Mouse (Mus musculus) hindbrain, embryonic 16.5 days (tissue): ENCODE data around the gene Papola. TPM values are rescaled to one million over a fixed set of nuclear protein-coding genes. Genes with fewer than 3 reads are reported as not detected.

Source experiments
- ATAC-seq: fragments of 200-750 bp; cut with Nextera tagmentation; 2 replicates; pipeline ENCODE4 v1.8.0; 2017; ENCODE audit warnings: moderate TSS enrichment, moderate library complexity
- H3K27ac ChIP-seq: fragments of 300-500 bp; sonication (generic); 2 replicates; pipeline ENCODE4 v1.5.1; 2014; ENCODE audit warnings: low read depth, mild to moderate bottlenecking, control low read depth, low read length, moderate library complexity
- H3K27me3 ChIP-seq: fragments of 300-500 bp; sonication (generic); replicated peaks from 2 replicates; pipeline ENCODE4 v1.6.1; 2014; ENCODE audit warnings: low read length; ENCODE audit not compliant: control insufficient read depth, insufficient read depth
- H3K36me3 ChIP-seq: fragments of 300-500 bp; sonication (generic); 2 replicates; pipeline ENCODE4 v1.6.1; 2014; ENCODE audit warnings: mild to moderate bottlenecking, low read length, moderate library complexity, mixed read lengths; ENCODE audit not compliant: control insufficient read depth, insufficient read depth
- H3K4me1 ChIP-seq: fragments of 300-500 bp; sonication (generic); 2 replicates; pipeline ENCODE4 v1.6.1; 2014; ENCODE audit warnings: low read depth, low read length; ENCODE audit not compliant: control insufficient read depth, insufficient read depth
- H3K4me2 ChIP-seq: fragments of 300-500 bp; sonication (generic); 2 replicates; pipeline ENCODE4 v1.6.1; 2014; ENCODE audit warnings: mild to moderate bottlenecking, low read length, control low read depth, moderate library complexity
- H3K4me3 ChIP-seq: fragments of 300-500 bp; sonication (generic); 2 replicates; pipeline ENCODE4 v1.5.1; 2014; ENCODE audit warnings: mild to moderate bottlenecking, low read length, control low read depth, moderate library complexity
- H3K9ac ChIP-seq: fragments of 300-500 bp; sonication (generic); 2 replicates; pipeline ENCODE4 v1.6.1; 2014; ENCODE audit warnings: low read depth, mild to moderate bottlenecking, control low read depth, low read length, moderate library complexity
- H3K9me3 ChIP-seq: fragments of 300-500 bp; sonication (generic); 2 replicates; pipeline ENCODE4 v1.6.1; 2014; ENCODE audit warnings: mild to moderate bottlenecking, low read length, moderate library complexity; ENCODE audit not compliant: control insufficient read depth
- WGBS: fragments of 180-500 bp; shearing (Covaris S2); extraction: QIAGEN DNeasy Blood & Tissue Kit; methylation state at CpG from one replicate; pipeline ENCODE4 v1.1.7; 2014; 5-methylcytosine and 5-hydroxymethylcytosine counted together
- polyA plus RNA-seq: library from polyadenylated mRNA; unstranded; fragments of >200 nt; fragmentation: Nextera tagmentation; extraction: Ambion mirVana; gene quantifications from 2 replicates; pipeline ENCODE4 v1.2.1, GENCODE M21; 2015

Papola gene
- polyA plus RNA-seq, 1 experiment from 2014 or later, result 127 TPM

GRCm38 (mm10) chr12:105758911-105759310 is 25.6 kb upstream of the Papola start:
- H3K4me1 ChIP-seq, result no peaks in the 10 kb centered on the region
- no peaks in the 10 kb centered on the region for H3K27me3 ChIP-seq
- WGBS, result 80% methylated on average over 2 of the region's 2 CpGs
- H3K9ac ChIP-seq, result no peak overlapping the region
- ATAC-seq, result no peak
- H3K27ac ChIP-seq, result no peak overlapping the region
- H3K4me2 ChIP-seq, result no peak overlapping the region
- H3K4me3 ChIP-seq, result no peak overlapping the region
- H3K9me3 ChIP-seq, result no peaks in the 10 kb centered on the region
- H3K36me3 ChIP-seq, result no peaks in the 10 kb centered on the region

- Histone ChIP-seq H3K9me3 (no peaks in the 10 kb centered on the region), H3K27me3 (no peaks in the 10 kb centered on the region), H3K4me1 (no peaks in the 10 kb centered on the region), H3K4me2 (no peak overlapping the region), H3K27ac (no peak overlapping the region), H3K9ac (no peak overlapping the region), H3K36me3 (no peaks in the 10 kb centered on the region), H3K4me3 (no peak overlapping the region)
- ATAC-seq, result no peak
- WGBS, result 67% methylated on average over 10 of the region's 10 CpGs
Measured at GRCm38 (mm10) chr12:105759849-105760478, 24.5 kb upstream of the Papola start.

- no peak overlapping the region for H3K4me3 ChIP-seq
- H3K36me3 ChIP-seq, result no peaks in the 10 kb centered on the region
- H3K9ac ChIP-seq, result no peak overlapping the region
- H3K4me2 ChIP-seq, result no peak overlapping the region
- H3K27ac ChIP-seq, result no peak overlapping the region
- H3K9me3 ChIP-seq, result no peaks in the 10 kb centered on the region
- H3K27me3 ChIP-seq, result no peaks in the 10 kb centered on the region
- 49% methylated on average over 11 of the region's 11 CpGs for WGBS
- no peaks in the 10 kb centered on the region for H3K4me1 ChIP-seq
- ATAC-seq, result no peak
Measured at GRCm38 (mm10) chr12:105761171-105761570, 23.3 kb upstream of the Papola start.

- WGBS, result 76% methylated on average over 3 of the region's 3 CpGs
- H3K36me3 ChIP-seq, result no peaks in the 10 kb centered on the region
- no peaks in the 10 kb centered on the region for H3K9me3 ChIP-seq
- H3K27ac ChIP-seq, result no peak overlapping the region
- no peaks in the 10 kb centered on the region for H3K4me1 ChIP-seq
- ATAC-seq, result no peak
- no peak overlapping the region for H3K9ac ChIP-seq
- no peak overlapping the region for H3K4me3 ChIP-seq
- H3K27me3 ChIP-seq, result no peaks in the 10 kb centered on the region
- no peak overlapping the region for H3K4me2 ChIP-seq
Measured at GRCm38 (mm10) chr12:105761629-105762028, 22.9 kb upstream of the Papola start.

- H3K9ac ChIP-seq, result no peak overlapping the region
- H3K27ac ChIP-seq, result no peak overlapping the region
- no peaks in the 10 kb centered on the region for H3K9me3 ChIP-seq
- H3K4me1 ChIP-seq, result no peaks in the 10 kb centered on the region
- no peaks in the 10 kb centered on the region for H3K27me3 ChIP-seq
- H3K36me3 ChIP-seq, result no peaks in the 10 kb centered on the region
- H3K4me2 ChIP-seq, result no peak overlapping the region
- no peak overlapping the region for H3K4me3 ChIP-seq
- ATAC-seq, result no peak
- WGBS, result 73% methylated on average over 10 of the region's 10 CpGs
Measured at GRCm38 (mm10) chr12:105769700-105770099, 14.8 kb upstream of the Papola start.

- H3K9me3 ChIP-seq, result no peaks in the 10 kb centered on the region
- no peaks in the 10 kb centered on the region for H3K36me3 ChIP-seq
- no peaks in the 10 kb centered on the region for H3K27me3 ChIP-seq
- H3K9ac ChIP-seq, result no peak overlapping the region
- no peak overlapping the region for H3K4me3 ChIP-seq
- 70% methylated on average over 7 of the region's 7 CpGs for WGBS
- H3K4me2 ChIP-seq, result no peak overlapping the region
- ATAC-seq, result no peak
- H3K27ac ChIP-seq, result no peak overlapping the region
- no peaks in the 10 kb centered on the region for H3K4me1 ChIP-seq
Measured at GRCm38 (mm10) chr12:105774871-105775270, 9.6 kb upstream of the Papola start.

- no peak overlapping the region for H3K4me3 ChIP-seq
- ATAC-seq, result no peak
- WGBS, result 95% methylated on average over 4 of the region's 4 CpGs
Measured at GRCm38 (mm10) chr12:105777651-105778050, 6.8 kb upstream of the Papola start.

GRCm38 (mm10) chr12:105785000-105785774 is 693 bp downstream of the Papola start:
- peaks cover 16% of the 10 kb centered on the region for H3K4me1 ChIP-seq
- ATAC-seq, result peak; percentile 65
- peak overlapping the region; percentile 97 for H3K27ac ChIP-seq
- H3K4me2 ChIP-seq, result peak overlapping the region; percentile 86
- WGBS, result under 1% methylated on average over 35 of the region's 53 CpGs
- peak overlapping the region; percentile 93 for H3K9ac ChIP-seq
- H3K36me3 ChIP-seq, result no peaks in the 10 kb centered on the region
- H3K4me3 ChIP-seq, result peak overlapping the region; percentile 86
- no peaks in the 10 kb centered on the region for H3K27me3 ChIP-seq
- H3K9me3 ChIP-seq, result no peaks in the 10 kb centered on the region

More at GRCm38 (mm10) chr12:105777651-105778050, 6.8 kb upstream of the Papola start:
- Histone ChIP-seq H3K9ac (no peak overlapping the region), H3K4me2 (no peak overlapping the region), H3K27me3 (no peaks in the 10 kb centered on the region), H3K4me1 (no peaks in the 10 kb centered on the region), H3K36me3 (no peaks in the 10 kb centered on the region), H3K27ac (no peak overlapping the region), H3K9me3 (no peaks in the 10 kb centered on the region)

- Histone ChIP-seq H3K9me3 (no peaks in the 10 kb centered on the region), H3K9ac (no peak overlapping the region), H3K27ac (no peak overlapping the region), H3K4me2 (peak overlapping the region; percentile 86), H3K4me3 (peak overlapping the region; percentile 86), H3K27me3 (no peaks in the 10 kb centered on the region), H3K4me1 (peaks cover 16% of the 10 kb centered on the region), H3K36me3 (no peaks in the 10 kb centered on the region)
- WGBS, result 93% methylated on average over 1 of the region's 1 CpGs
- ATAC-seq, result no peak
Measured at GRCm38 (mm10) chr12:105786113-105786512, 1.6 kb downstream of the Papola start.
